Mouse (Mus musculus): ENCODE data around the gene Jazf1. TPM values are rescaled to one million over a fixed set of nuclear protein-coding genes. Genes with fewer than 3 reads are reported as not detected.

Jazf1 gene
- polyA plus RNA-seq, 1 experiment from 2014 or later, result 31.6 TPM

GRCm38 (mm10) chr6:52837792-52838191 lies 230.6 kb downstream of the Jazf1 start:
- Histone ChIP-seq H3K4me3 (no peak overlapping the region), H3K9ac (no peak overlapping the region)
- WGBS, result 66% methylated on average over 4 of the region's 4 CpGs

GRCm38 (mm10) chr6:52836201-52836950 lies 232.1 kb downstream of the Jazf1 start:
- Histone ChIP-seq H3K36me3 (no peaks in the 10 kb centered on the region), H3K27ac (replicated peaks) (no peak overlapping the region), H3K4me1 (replicated peaks) (peaks cover 31% of the 10 kb centered on the region), H3K27me3 (peaks cover 16% of the 10 kb centered on the region), H3K4me3 (no peak overlapping the region), H3K4me2 (no peak overlapping the region), H3K9ac (no peak overlapping the region), H3K9me3 (no peaks in the 10 kb centered on the region)
- no peak for ATAC-seq (ENCODE audit: low read depth)
- WGBS, result 77% methylated on average over 15 of the region's 15 CpGs

More at GRCm38 (mm10) chr6:52837792-52838191, 230.6 kb downstream of the Jazf1 start:
- H3K4me2 ChIP-seq, result no peak overlapping the region
- H3K4me1 ChIP-seq (replicated peaks), result peaks cover 35% of the 10 kb centered on the region
- H3K36me3 ChIP-seq, result no peaks in the 10 kb centered on the region
- ATAC-seq (ENCODE audit: low read depth), result no peak
- H3K9me3 ChIP-seq, result no peaks in the 10 kb centered on the region
- H3K27me3 ChIP-seq, result peaks cover 13% of the 10 kb centered on the region
- H3K27ac ChIP-seq (replicated peaks), result no peak overlapping the region

- Histone ChIP-seq H3K27ac (replicated peaks) (no peak overlapping the region), H3K9me3 (no peaks in the 10 kb centered on the region), H3K4me3 (no peak overlapping the region), H3K27me3 (0 out of 2 replicates have a peak, but pooled peaks cover 10% of the 10 kb centered on the region), H3K4me1 (replicated peaks) (peaks cover 46% of the 10 kb centered on the region), H3K9ac (no peak overlapping the region), H3K36me3 (no peaks in the 10 kb centered on the region), H3K4me2 (no peak overlapping the region)
- 85% methylated on average over 2 of the region's 2 CpGs for WGBS
- no peak for ATAC-seq (ENCODE audit: low read depth)
These were observed 240.6 kb downstream of the Jazf1 start for GRCm38 (mm10) chr6:52827752-52828277.

DNA sequence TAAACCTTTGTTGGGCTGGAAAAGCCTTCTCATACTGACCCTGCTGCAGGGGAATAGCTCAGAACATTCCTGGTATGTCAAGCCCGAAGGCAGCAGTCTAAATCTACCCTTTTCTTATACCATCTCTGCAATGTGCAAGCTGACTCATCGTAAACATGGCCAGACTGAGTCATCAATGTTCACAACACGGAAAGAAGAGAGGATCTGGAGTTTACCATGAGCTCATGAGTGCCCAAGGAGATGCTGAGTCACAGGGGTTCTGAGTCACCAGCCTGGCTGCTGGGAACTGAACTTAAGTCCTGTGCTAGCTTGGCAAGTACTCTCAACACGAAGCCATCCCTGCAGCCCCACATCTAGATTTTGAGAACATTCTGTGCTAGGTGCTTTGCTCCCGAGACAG lies 242.9 kb downstream of the Jazf1 start:
- no peak for ATAC-seq (ENCODE audit: low read depth)
- H3K9ac ChIP-seq, result no peak overlapping the region
- no peaks in the 10 kb centered on the region for H3K9me3 ChIP-seq
- no peak overlapping the region for H3K4me3 ChIP-seq
- H3K27me3 ChIP-seq, result 0 out of 2 replicates have a peak, but pooled peaks cover 7% of the 10 kb centered on the region
- no peak overlapping the region for H3K27ac ChIP-seq (replicated peaks)
- no peak overlapping the region for H3K4me2 ChIP-seq
- H3K4me1 ChIP-seq (replicated peaks), result peaks cover 47% of the 10 kb centered on the region
- WGBS, result 85% methylated on average over 5 of the region's 5 CpGs
- no peaks in the 10 kb centered on the region for H3K36me3 ChIP-seq

GRCm38 (mm10) chr6:52824977-52825482 lies 243.4 kb downstream of the Jazf1 start:
- ATAC-seq (ENCODE audit: low read depth), result peak; percentile 49; the same call in 1 of the 2 replicates
- no peaks in the 10 kb centered on the region for H3K9me3 ChIP-seq
- no peak overlapping the region for H3K27ac ChIP-seq (replicated peaks)
- H3K27me3 ChIP-seq, result 0 out of 2 replicates have a peak, but pooled peaks cover 7% of the 10 kb centered on the region
- H3K4me2 ChIP-seq, result no peak overlapping the region
- H3K9ac ChIP-seq, result no peak overlapping the region
- peaks cover 42% of the 10 kb centered on the region for H3K4me1 ChIP-seq (replicated peaks)
- WGBS, result 74% methylated on average over 3 of the region's 3 CpGs
- H3K36me3 ChIP-seq, result no peaks in the 10 kb centered on the region
- H3K4me3 ChIP-seq, result no peak overlapping the region

DNA sequence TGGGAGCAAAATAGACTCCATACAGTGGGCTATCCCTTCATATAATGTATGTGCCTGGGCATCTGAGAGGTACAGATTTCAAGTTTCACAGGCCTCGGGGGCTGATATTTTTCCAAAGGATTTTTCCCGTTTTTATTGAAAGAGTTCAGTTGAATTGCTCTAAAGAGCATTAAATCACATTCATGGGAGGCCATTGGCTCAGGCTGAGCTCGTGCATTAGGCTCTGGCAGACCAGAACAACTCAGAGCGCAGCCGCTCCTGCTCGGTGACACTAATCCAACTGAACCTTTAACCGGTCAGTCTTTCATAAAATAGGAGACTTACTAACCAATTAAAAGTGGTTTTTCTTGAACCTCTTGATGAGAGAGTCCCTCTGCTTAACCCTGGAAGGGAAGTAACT lies 245.4 kb downstream of the Jazf1 start:
- Histone ChIP-seq H3K9ac (no peak overlapping the region), H3K4me1 (replicated peaks) (peaks cover 28% of the 10 kb centered on the region), H3K4me3 (no peak overlapping the region), H3K9me3 (no peaks in the 10 kb centered on the region), H3K36me3 (no peaks in the 10 kb centered on the region), H3K4me2 (no peak overlapping the region), H3K27me3 (0 out of 2 replicates have a peak, but pooled peaks cover 7% of the 10 kb centered on the region), H3K27ac (replicated peaks) (no peak overlapping the region)
- ATAC-seq (ENCODE audit: low read depth), result no peak
- WGBS, result 28% methylated on average over 7 of the region's 7 CpGs

DNA sequence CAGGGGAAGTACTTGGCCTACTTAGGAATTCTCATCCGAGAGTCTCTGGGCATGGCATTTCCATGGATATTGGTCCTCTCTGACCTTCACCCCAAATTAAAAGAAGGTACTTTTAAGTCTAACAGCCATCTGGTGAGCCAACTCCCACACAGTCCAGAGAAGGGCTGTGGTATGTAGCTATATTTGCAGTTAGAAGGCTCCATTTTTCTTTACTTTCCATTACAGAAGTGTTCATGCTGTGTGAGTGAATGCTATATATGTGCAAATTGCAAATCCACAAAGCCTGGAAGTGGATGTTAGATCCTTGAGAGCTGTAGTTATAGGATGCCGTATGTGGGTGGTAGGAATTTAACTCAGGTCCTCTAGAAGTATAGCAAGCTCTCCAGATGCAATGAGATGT lies 245.8 kb downstream of the Jazf1 start:
- Histone ChIP-seq H3K4me2 (no peak overlapping the region), H3K4me3 (no peak overlapping the region), H3K27ac (replicated peaks) (no peak overlapping the region), H3K36me3 (no peaks in the 10 kb centered on the region), H3K9ac (no peak overlapping the region), H3K4me1 (replicated peaks) (peaks cover 31% of the 10 kb centered on the region), H3K9me3 (no peaks in the 10 kb centered on the region), H3K27me3 (0 out of 2 replicates have a peak, but pooled peaks cover 7% of the 10 kb centered on the region)
- WGBS, result 79% methylated on average over 2 of the region's 2 CpGs
- no peak for ATAC-seq (ENCODE audit: low read depth)

DNA sequence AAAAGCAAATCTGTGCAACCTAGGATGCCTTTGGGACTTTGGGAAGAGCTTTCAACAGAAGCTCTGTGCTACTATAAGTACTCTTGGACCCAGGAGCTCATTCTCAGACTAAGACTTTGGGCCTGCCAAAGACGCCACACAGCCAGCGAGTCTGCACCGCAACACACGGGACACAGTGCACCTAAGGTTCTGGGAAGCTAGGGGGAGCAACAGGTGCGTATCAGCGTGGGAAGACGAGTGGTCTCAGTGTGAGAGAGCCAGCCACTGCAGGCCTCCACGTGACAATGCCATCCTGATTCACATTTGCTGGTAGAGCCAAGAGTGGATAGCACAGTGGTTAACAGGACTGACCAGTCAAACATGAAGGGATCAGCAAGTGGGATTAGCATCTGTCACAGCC lies 249.1 kb downstream of the Jazf1 start:
- H3K4me1 ChIP-seq (replicated peaks), result peaks cover 21% of the 10 kb centered on the region
- no peak overlapping the region for H3K27ac ChIP-seq (replicated peaks)
- H3K36me3 ChIP-seq, result no peaks in the 10 kb centered on the region
- no peak overlapping the region for H3K4me3 ChIP-seq
- no peaks in the 10 kb centered on the region for H3K27me3 ChIP-seq
- WGBS, result 78% methylated on average over 8 of the region's 8 CpGs
- no peak overlapping the region for H3K4me2 ChIP-seq
- no peaks in the 10 kb centered on the region for H3K9me3 ChIP-seq
- no peak for ATAC-seq (ENCODE audit: low read depth)
- H3K9ac ChIP-seq, result no peak overlapping the region

DNA sequence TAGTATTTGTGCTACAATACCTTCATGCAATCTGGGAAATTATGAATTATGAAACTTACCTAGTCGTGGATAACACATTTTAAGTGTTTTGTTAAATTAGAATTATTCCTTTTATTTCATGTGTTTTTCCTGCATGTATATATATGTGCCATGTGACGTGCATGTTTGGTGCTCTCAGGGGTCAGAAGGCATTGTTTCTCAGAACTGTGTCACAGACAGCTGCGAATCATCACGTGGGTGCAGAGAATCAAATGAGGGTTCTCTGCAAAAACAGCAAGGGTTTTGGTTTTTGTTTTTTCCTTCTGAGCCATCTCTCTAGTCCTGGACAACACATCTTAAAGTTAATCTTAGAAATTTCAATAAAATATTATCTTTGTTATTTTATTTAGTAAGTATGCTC lies 250.4 kb downstream of the Jazf1 start:
- ATAC-seq (ENCODE audit: low read depth), result no peak
- 80% methylated on average over 4 of the region's 4 CpGs for WGBS
- Histone ChIP-seq H3K36me3 (no peaks in the 10 kb centered on the region), H3K9ac (no peak overlapping the region), H3K4me3 (no peak overlapping the region), H3K4me2 (no peak overlapping the region), H3K9me3 (no peaks in the 10 kb centered on the region), H3K4me1 (replicated peaks) (peaks cover 14% of the 10 kb centered on the region), H3K27ac (replicated peaks) (no peak overlapping the region), H3K27me3 (no peaks in the 10 kb centered on the region)

GRCm38 (mm10) chr6:52817203-52817874 lies 251.1 kb downstream of the Jazf1 start:
- Histone ChIP-seq H3K27me3 (no peaks in the 10 kb centered on the region), H3K4me1 (replicated peaks) (peaks cover 8% of the 10 kb centered on the region), H3K4me2 (no peak overlapping the region), H3K4me3 (no peak overlapping the region), H3K9me3 (no peaks in the 10 kb centered on the region), H3K27ac (replicated peaks) (no peak overlapping the region), H3K9ac (no peak overlapping the region), H3K36me3 (no peaks in the 10 kb centered on the region)
- 60% methylated on average over 10 of the region's 10 CpGs for WGBS
- ATAC-seq (ENCODE audit: low read depth), result 0 out of 2 replicates have a peak, but pooled peaks have one; percentile 44

GRCm38 (mm10) chr6:52805237-52805856 lies 263.1 kb downstream of the Jazf1 start:
- no peak for ATAC-seq (ENCODE audit: low read depth)

GRCm38 (mm10) chr6:52802181-52802580 lies 266.2 kb downstream of the Jazf1 start:
- ATAC-seq (ENCODE audit: low read depth), result no peak
- Histone ChIP-seq H3K9me3 (no peaks in the 10 kb centered on the region), H3K4me3 (no peak overlapping the region), H3K4me1 (replicated peaks) (peaks cover 10% of the 10 kb centered on the region), H3K27ac (replicated peaks) (no peak overlapping the region), H3K36me3 (0 out of 2 replicates have a peak, but pooled peaks cover 4% of the 10 kb centered on the region), H3K4me2 (no peak overlapping the region), H3K9ac (no peak overlapping the region), H3K27me3 (no peaks in the 10 kb centered on the region)
- WGBS, result 55% methylated on average over 9 of the region's 9 CpGs

More at GRCm38 (mm10) chr6:52805237-52805856, 263.1 kb downstream of the Jazf1 start:
- no peak overlapping the region for H3K9ac ChIP-seq
- H3K27ac ChIP-seq (replicated peaks), result no peak overlapping the region
- no peak overlapping the region for H3K4me2 ChIP-seq
- H3K36me3 ChIP-seq, result no peaks in the 10 kb centered on the region
- H3K9me3 ChIP-seq, result no peaks in the 10 kb centered on the region
- H3K27me3 ChIP-seq, result no peaks in the 10 kb centered on the region
- 98% methylated on average over 3 of the region's 3 CpGs for WGBS
- H3K4me3 ChIP-seq, result no peak overlapping the region
- H3K4me1 ChIP-seq (replicated peaks), result no peaks in the 10 kb centered on the region

Measured in neural tube, embryonic 13.5 days (tissue).